Mouse (Mus musculus): ENCODE data around the gene Ttc3.

GRCm38 (mm10) chr16:94402185-94402584 is 31.8 kb downstream of the Ttc3 start:
- TF ChIP-seq CTCF (IDR thresholded peaks at IDR 0.05; ENCODE audit: low read depth, low read length) (no peak), EP300 (IDR thresholded peaks at IDR 0.05; ENCODE audit: insufficient read depth, low read depth, low read length) (no peak)
